In genomic region chr6:49368212-49368611, GRCm38 (mm10) we compare ENCODE assay signal across 8 mouse cellular contexts. TPM values are rescaled to one million over a fixed set of nuclear protein-coding genes. Genes with fewer than 3 reads are reported as not detected.
DNase-seq lines count a peak whose midpoint lies in the region; ATAC-seq and TF ChIP-seq lines count a peak whose summit lies in the region.

No protein-coding gene starts in this region.

- 21% methylated on average over 3 of the region's 3 CpGs for WGBS in embryonic facial prominence, embryonic 12.5 days
- WGBS in intestine, embryonic 15.5 days, result 35% methylated on average over 3 of the region's 3 CpGs
- WGBS in neural tube, embryonic 11.5 days, result 43% methylated on average over 3 of the region's 3 CpGs

- no peak for TF ChIP-seq CTCF in layer of hippocampus, adult 2 months (conservative IDR thresholded peaks at IDR 0.05)

- H3K4me3 ChIP-seq in layer of hippocampus, adult 2 months, result peak overlapping the region; percentile 59
- H3K4me3 ChIP-seq in embryonic facial prominence, embryonic 12.5 days, result peak overlapping the region; percentile 54
- peak overlapping the region; percentile 57 for H3K4me3 ChIP-seq in intestine, embryonic 15.5 days (replicated peaks)
- peak overlapping the region; percentile 53 for H3K4me3 ChIP-seq in neural tube, embryonic 11.5 days (ENCODE audit: low read depth, low read length)

- H3K27ac ChIP-seq in layer of hippocampus, adult 2 months, result no peak overlapping the region
- H3K27ac ChIP-seq in embryonic facial prominence, embryonic 12.5 days, result no peak overlapping the region
- no peak overlapping the region for H3K27ac ChIP-seq in intestine, embryonic 15.5 days
- no peak overlapping the region for H3K27ac ChIP-seq in neural tube, embryonic 11.5 days (ENCODE audit: low read depth, low read length)

- H3K9ac ChIP-seq in embryonic facial prominence, embryonic 12.5 days, result peak overlapping the region; percentile 56
- H3K9ac ChIP-seq in intestine, embryonic 15.5 days, result peak overlapping the region; percentile 63
- H3K9ac ChIP-seq in neural tube, embryonic 11.5 days (ENCODE audit: low read length), result no peak overlapping the region

- H3K4me2 ChIP-seq in embryonic facial prominence, embryonic 12.5 days (replicated peaks), result peak overlapping the region; percentile 69
- peak overlapping the region; percentile 87 for H3K4me2 ChIP-seq in intestine, embryonic 15.5 days (replicated peaks)
- H3K4me2 ChIP-seq in neural tube, embryonic 11.5 days (ENCODE audit: low read depth), result peak overlapping the region; percentile 81

- no peak for ATAC-seq in embryonic facial prominence, embryonic 12.5 days (ENCODE audit: insufficient number of reproducible peaks, insufficient read depth, low FRiP score, low TSS enrichment)
- no peak for ATAC-seq in intestine, embryonic 15.5 days
- no peak for ATAC-seq in neural tube, embryonic 11.5 days (ENCODE audit: insufficient read depth, low FRiP score, low TSS enrichment)
- no peak for ATAC-seq in cerebellum, adult (ENCODE audit: insufficient number of reproducible peaks, low FRiP score, low TSS enrichment)

- H3K36me3 ChIP-seq in embryonic facial prominence, embryonic 12.5 days, result no peaks in the 10 kb centered on the region
- H3K36me3 ChIP-seq in intestine, embryonic 15.5 days, result no peaks in the 10 kb centered on the region
- H3K36me3 ChIP-seq in neural tube, embryonic 11.5 days (ENCODE audit: control insufficient read depth, insufficient read depth, low read length), result no peaks in the 10 kb centered on the region

- no peaks in the 10 kb centered on the region for H3K27me3 ChIP-seq in embryonic facial prominence, embryonic 12.5 days
- H3K27me3 ChIP-seq in intestine, embryonic 15.5 days (replicated peaks), result no peaks in the 10 kb centered on the region
- H3K27me3 ChIP-seq in neural tube, embryonic 11.5 days (ENCODE audit: control insufficient read depth, insufficient read depth, low read length), result no peaks in the 10 kb centered on the region

- H3K9me3 ChIP-seq in embryonic facial prominence, embryonic 12.5 days, result no peaks in the 10 kb centered on the region
- H3K9me3 ChIP-seq in intestine, embryonic 15.5 days, result no peaks in the 10 kb centered on the region
- H3K9me3 ChIP-seq in neural tube, embryonic 11.5 days (ENCODE audit: control insufficient read depth, low read length), result no peaks in the 10 kb centered on the region

- no peak for DNase-seq in layer of hippocampus, adult 2 months (ENCODE audit: low spot score in 2 of 2)
- no peak for DNase-seq in layer of hippocampus, postnatal 10 days (ENCODE audit: low spot score in 2 of 2)
- DNase-seq in neural tube, embryonic 11.5 days (ENCODE audit: low spot score), result no peak
- no peak for DNase-seq in kidney, adult 11 months
- DNase-seq in adrenal gland, postnatal 10 days, result no peak

- H3K4me1 ChIP-seq in embryonic facial prominence, embryonic 12.5 days, result peaks cover 6% of the 10 kb centered on the region; the same call in 1 of the 2 replicates
- peaks cover 6% of the 10 kb centered on the region; the same call in 1 of the 2 replicates for H3K4me1 ChIP-seq in intestine, embryonic 15.5 days (replicated peaks)
- no peaks in the 10 kb centered on the region; the same call in 1 of the 2 replicates for H3K4me1 ChIP-seq in neural tube, embryonic 11.5 days (ENCODE audit: control insufficient read depth, insufficient read depth, low read length)

RNA-seq across cellular contexts. Expression of gene Fam221a, which starts 0.7 kb away (rescaled TPM):
- 1 to 10 TPM in 1 of 2 experiments, under 1 TPM in 1; 0.91 to 1.0 TPM for total RNA-seq in layer of hippocampus, adult 2 months (2021)
- 1 to 10 TPM; 1.2 to 1.8 TPM for total RNA-seq in layer of hippocampus, postnatal 10 days (2021)
- polyA plus RNA-seq in embryonic facial prominence, embryonic 12.5 days (2016; fragmentation: Nextera tagmentation; extraction: Ambion mirVana), result 6.6 and 10.6 TPM in 2 replicates
- 4.7 and 6.6 TPM in 2 replicates for polyA plus RNA-seq in intestine, embryonic 15.5 days (2015; fragmentation: Nextera tagmentation; extraction: Ambion mirVana)
- 4.6 and 5.9 TPM in 2 replicates for polyA plus RNA-seq in neural tube, embryonic 11.5 days (2014; fragmentation: Nextera tagmentation; extraction: Ambion mirVana)
- 1 to 10 TPM; 2.3 to 3.8 TPM for total RNA-seq in adrenal gland, postnatal 10 days (2021)

RNA-seq across cellular contexts. Expression of gene Stk31, which starts 27.2 kb away (rescaled TPM):
- 1 to 10 TPM; 1.1 to 1.2 TPM for total RNA-seq in layer of hippocampus, adult 2 months (2021)
- total RNA-seq in layer of hippocampus, postnatal 10 days (2021), result 1 to 10 TPM in 1 of 2 experiments, under 1 TPM in 1; 0.69 to 1.2 TPM
- polyA plus RNA-seq in embryonic facial prominence, embryonic 12.5 days (2016; fragmentation: Nextera tagmentation; extraction: Ambion mirVana), result 0.15 and 0.38 TPM in 2 replicates
- 0.06 TPM in 1 of 2 replicates, not detected in the other for polyA plus RNA-seq in intestine, embryonic 15.5 days (2015; fragmentation: Nextera tagmentation; extraction: Ambion mirVana)
- polyA plus RNA-seq in neural tube, embryonic 11.5 days (2014; fragmentation: Nextera tagmentation; extraction: Ambion mirVana), result 0.14 TPM in 1 of 2 replicates, not detected in the other
- total RNA-seq in adrenal gland, postnatal 10 days (2021), result under 1 TPM; 0.51 to 0.75 TPM

RNA-seq across cellular contexts. Expression of gene Ccdc126, which starts 49.1 kb away (rescaled TPM):
- total RNA-seq in layer of hippocampus, adult 2 months (2021), result 1 to 10 TPM; 9.3 to 9.9 TPM
- total RNA-seq in layer of hippocampus, postnatal 10 days (2021), result 1 to 10 TPM; 7.1 to 8.1 TPM
- polyA plus RNA-seq in embryonic facial prominence, embryonic 12.5 days (2016; fragmentation: Nextera tagmentation; extraction: Ambion mirVana), result 7.8 and 8.3 TPM in 2 replicates
- 10.0 and 11.9 TPM in 2 replicates for polyA plus RNA-seq in intestine, embryonic 15.5 days (2015; fragmentation: Nextera tagmentation; extraction: Ambion mirVana)
- polyA plus RNA-seq in neural tube, embryonic 11.5 days (2014; fragmentation: Nextera tagmentation; extraction: Ambion mirVana), result 6.6 and 7.0 TPM in 2 replicates
- total RNA-seq in adrenal gland, postnatal 10 days (2021), result 1 to 10 TPM; 7.2 to 8.9 TPM
